Mouse (Mus musculus): ENCODE results near the gene Ldb1. TPM values are rescaled to one million over a fixed set of nuclear protein-coding genes. Genes with fewer than 3 reads are reported as not detected.

Ldb1 gene
- total RNA-seq (2017): 162 and 164 TPM in 2 replicates

GRCm38 (mm10) chr19:46044993-46045695 lies at the start of gene Ldb1:
Ldb1 (minus strand) TSS chr19:46045214.
- ATAC-seq (ENCODE audit: extremely low read depth, insufficient number of reproducible peaks, low FRiP score, poor library complexity, severe bottlenecking): peak; percentile 59

GRCm38 (mm10) chr19:46094144-46094543 lies 49.1 kb upstream of the Ldb1 start:
- no peak for ATAC-seq (ENCODE audit: extremely low read depth, insufficient number of reproducible peaks, low FRiP score, poor library complexity, severe bottlenecking)

GRCm38 (mm10) chr19:46091641-46092040 lies 46.6 kb upstream of the Ldb1 start:
- ATAC-seq (ENCODE audit: extremely low read depth, insufficient number of reproducible peaks, low FRiP score, poor library complexity, severe bottlenecking): no peak

- no peak for ATAC-seq (ENCODE audit: extremely low read depth, insufficient number of reproducible peaks, low FRiP score, poor library complexity, severe bottlenecking)
Observed at GRCm38 (mm10) chr19:46087871-46088270, 42.9 kb upstream of the Ldb1 start.

GRCm38 (mm10) chr19:46086337-46086736 lies 41.3 kb upstream of the Ldb1 start:
- 0 out of 2 replicates have a peak, but pooled peaks have one; percentile 48 for ATAC-seq (ENCODE audit: extremely low read depth, insufficient number of reproducible peaks, low FRiP score, poor library complexity, severe bottlenecking)

- ATAC-seq (ENCODE audit: extremely low read depth, insufficient number of reproducible peaks, low FRiP score, poor library complexity, severe bottlenecking): no peak
Observed at GRCm38 (mm10) chr19:46085185-46085584, 40.2 kb upstream of the Ldb1 start.

- ATAC-seq (ENCODE audit: extremely low read depth, insufficient number of reproducible peaks, low FRiP score, poor library complexity, severe bottlenecking): no peak
Observed at GRCm38 (mm10) chr19:46078535-46078934, 33.5 kb upstream of the Ldb1 start.

GRCm38 (mm10) chr19:46075616-46076607 lies 30.9 kb upstream of the Ldb1 start, which contains the start of gene Nolc1:
Nolc1 (plus strand) TSS chr19:46075863.
- ATAC-seq (ENCODE audit: extremely low read depth, insufficient number of reproducible peaks, low FRiP score, poor library complexity, severe bottlenecking): peak; percentile 96

- no peak for ATAC-seq (ENCODE audit: extremely low read depth, insufficient number of reproducible peaks, low FRiP score, poor library complexity, severe bottlenecking)
Observed at GRCm38 (mm10) chr19:46074266-46074665, 29.3 kb upstream of the Ldb1 start.

GRCm38 (mm10) chr19:46073285-46073684 lies 28.3 kb upstream of the Ldb1 start:
- no peak for ATAC-seq (ENCODE audit: extremely low read depth, insufficient number of reproducible peaks, low FRiP score, poor library complexity, severe bottlenecking)

GRCm38 (mm10) chr19:46068054-46068453 lies 23.0 kb upstream of the Ldb1 start:
- no peak for ATAC-seq (ENCODE audit: extremely low read depth, insufficient number of reproducible peaks, low FRiP score, poor library complexity, severe bottlenecking)

GRCm38 (mm10) chr19:46060845-46061244 lies 15.8 kb upstream of the Ldb1 start:
- no peak for ATAC-seq (ENCODE audit: extremely low read depth, insufficient number of reproducible peaks, low FRiP score, poor library complexity, severe bottlenecking)

GRCm38 (mm10) chr19:46058466-46058865 lies 13.5 kb upstream of the Ldb1 start:
- no peak for ATAC-seq (ENCODE audit: extremely low read depth, insufficient number of reproducible peaks, low FRiP score, poor library complexity, severe bottlenecking)

- ATAC-seq (ENCODE audit: extremely low read depth, insufficient number of reproducible peaks, low FRiP score, poor library complexity, severe bottlenecking): no peak
Observed at GRCm38 (mm10) chr19:46056947-46057607, 12.1 kb upstream of the Ldb1 start.

GRCm38 (mm10) chr19:46056388-46056946 lies 11.5 kb upstream of the Ldb1 start:
- ATAC-seq (ENCODE audit: extremely low read depth, insufficient number of reproducible peaks, low FRiP score, poor library complexity, severe bottlenecking): peak; percentile 96

- ATAC-seq (ENCODE audit: extremely low read depth, insufficient number of reproducible peaks, low FRiP score, poor library complexity, severe bottlenecking): peak; percentile 82
Observed at GRCm38 (mm10) chr19:46055752-46056387, 10.9 kb upstream of the Ldb1 start.

GRCm38 (mm10) chr19:46050462-46050861 lies 5.4 kb upstream of the Ldb1 start:
- ATAC-seq (ENCODE audit: extremely low read depth, insufficient number of reproducible peaks, low FRiP score, poor library complexity, severe bottlenecking): peak; percentile 40; the same call in 1 of the 2 replicates

- no peak for ATAC-seq (ENCODE audit: extremely low read depth, insufficient number of reproducible peaks, low FRiP score, poor library complexity, severe bottlenecking)
Observed at GRCm38 (mm10) chr19:46049129-46049528, 4.1 kb upstream of the Ldb1 start.

Measured in neutrophil, adult 5-6 weeks (primary cell).